Mouse (Mus musculus): ENCODE measurements around the gene Plppr2.

DNA sequence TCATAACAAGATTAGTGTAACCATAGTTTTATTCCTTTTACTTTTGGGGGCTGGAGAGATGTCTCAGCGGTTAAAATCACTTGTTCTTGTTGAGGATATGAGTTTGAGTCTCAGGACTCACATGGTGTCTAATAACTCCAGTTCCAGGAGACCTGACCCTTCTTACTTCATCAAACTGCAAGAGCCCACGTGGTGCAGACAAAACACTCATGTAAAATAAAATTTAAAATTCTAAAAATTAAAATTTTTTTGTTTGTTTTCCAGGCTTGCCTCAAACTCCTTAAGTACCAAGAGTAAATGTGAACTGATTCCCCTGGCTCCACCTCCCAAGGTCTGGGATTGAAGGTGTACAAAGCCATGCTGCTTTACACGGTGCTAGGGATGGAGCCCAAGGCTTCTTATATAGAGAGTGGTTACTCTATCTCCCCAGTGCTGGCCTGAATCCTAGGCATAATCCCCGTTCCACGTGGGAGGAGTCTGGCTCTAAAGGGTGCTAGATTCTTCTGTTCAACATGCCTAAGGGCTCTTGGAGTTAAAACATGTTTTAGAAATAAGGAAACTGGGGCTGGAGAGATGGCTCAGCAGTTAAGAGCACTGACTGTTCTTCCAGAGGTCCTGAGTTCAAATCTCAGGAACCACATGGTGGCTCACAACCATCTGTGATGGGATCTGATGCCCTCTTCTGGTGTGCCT lies 18.0 kb upstream of the Plppr2 start:
- TF ChIP-seq CHD2 (IDR thresholded peaks at IDR 0.05; ENCODE audit: low read depth, low read length): no peak
- TF ChIP-seq HCFC1 (IDR thresholded peaks at IDR 0.05; ENCODE audit: borderline replicate concordance, insufficient read depth, low read length): no peak
- no peak for TF ChIP-seq MAFK (IDR thresholded peaks at IDR 0.05; ENCODE audit: insufficient read depth, low read depth, low read length)

All from ES-E14 (cell line).